Mouse (Mus musculus): ENCODE measurements around the gene Fxyd2.

DNA sequence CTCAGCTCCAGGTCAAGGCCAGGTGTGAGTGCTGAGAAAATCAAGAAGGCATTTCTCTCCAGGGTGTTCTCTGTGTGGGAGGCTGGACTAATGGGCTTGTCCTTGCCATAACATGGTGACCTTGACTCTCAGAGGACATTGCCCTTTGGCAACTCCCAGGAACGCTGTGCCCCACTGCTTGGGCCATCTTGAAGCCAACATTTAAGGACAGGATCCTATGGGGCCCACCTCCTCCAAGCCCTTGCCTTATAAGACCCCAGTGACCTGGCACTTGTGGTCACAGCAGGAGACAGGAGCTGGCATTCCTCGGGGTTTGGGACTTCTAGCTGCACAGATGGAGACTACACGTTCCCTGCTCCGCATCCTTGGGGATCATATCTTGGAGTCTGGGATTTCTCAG is at the start of gene Fxyd2:
- no peak for TF ChIP-seq POLR2A (IDR thresholded peaks at IDR 0.05; ENCODE audit: borderline replicate concordance, low read depth, low read length)
- TF ChIP-seq CTCF (IDR thresholded peaks at IDR 0.05; ENCODE audit: low read depth, low read length), result no peak

Measured in bone marrow macrophage, adult 2 months (primary cell).